Mouse (Mus musculus) monocyte, adult 5-6 weeks (primary cell): ENCODE results near the gene Gm6502. TPM values are rescaled to one million over a fixed set of nuclear protein-coding genes. Genes with fewer than 3 reads are reported as not detected.
"Not testable (repeated sequence)": the region's sequence is repeated elsewhere in the genome, so short reads cannot be mapped to it uniquely, and the experiment has no call there.

Source experiments
- ATAC-seq: fragments of 153-309, 156-312 bp; replicated peaks from 2 replicates; pipeline ENCODE4 v1.8.0; 2017; ENCODE audit warnings: mild to moderate bottlenecking; ENCODE audit not compliant: low TSS enrichment, insufficient number of reproducible peaks, severe bottlenecking, poor library complexity, low FRiP score
- total RNA-seq: library from RNA; stranded (forward); fragments of 200-1000, 200-491, 200-594 nt; gene quantifications from 3 replicates; pipeline ENCODE4 v1.2.3, GENCODE M21; 2017

Gene Gm6502
- not detected in 3 replicates for total RNA-seq

DNA sequence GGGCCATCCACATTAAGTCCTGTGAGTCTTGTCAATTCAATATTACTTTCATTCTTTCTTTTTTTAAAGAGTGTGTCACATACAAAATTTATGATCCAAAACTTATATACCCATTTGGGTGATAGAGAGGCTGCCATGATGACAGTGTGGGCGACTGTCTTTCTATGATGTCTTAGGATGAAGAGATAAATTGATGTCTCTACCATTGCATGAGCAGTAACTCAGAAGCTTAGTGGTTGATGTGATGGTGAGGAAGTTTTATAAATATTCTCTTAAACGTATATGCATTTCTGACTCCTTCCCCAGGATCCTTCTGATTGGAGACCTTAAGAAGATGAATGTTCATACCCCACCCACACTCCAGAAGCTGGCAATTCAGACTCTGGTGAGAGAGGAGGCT is at the start of gene Gm6502:
Gm6502 (plus strand) TSS at position 301 of the 400 bp plus-strand sequence.
- ATAC-seq: not testable (repeated sequence)

DNA sequence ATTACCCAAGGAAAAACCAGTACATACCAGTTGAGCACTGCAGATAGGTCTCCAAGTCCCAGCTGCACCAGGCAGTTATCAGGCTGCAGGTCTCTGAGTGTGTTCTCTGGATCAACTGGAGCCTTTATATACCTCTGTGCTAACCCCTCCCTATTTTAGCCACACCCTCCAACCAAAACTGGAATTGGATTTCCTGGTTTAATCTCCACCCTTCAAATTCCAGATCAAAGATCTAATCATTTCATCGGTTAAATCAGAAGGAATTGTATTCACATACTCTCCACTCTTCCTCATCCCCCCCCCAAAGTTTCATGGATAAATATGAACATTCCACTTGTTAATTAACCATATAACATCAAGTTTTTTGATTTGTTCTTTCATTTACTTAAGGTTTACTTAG is 7.5 kb upstream of the Gm6502 start, which contains the start of gene A430089I19Rik:
A430089I19Rik (minus strand) TSS at position 101 of the 400 bp plus-strand sequence.
- not testable (repeated sequence) for ATAC-seq

DNA sequence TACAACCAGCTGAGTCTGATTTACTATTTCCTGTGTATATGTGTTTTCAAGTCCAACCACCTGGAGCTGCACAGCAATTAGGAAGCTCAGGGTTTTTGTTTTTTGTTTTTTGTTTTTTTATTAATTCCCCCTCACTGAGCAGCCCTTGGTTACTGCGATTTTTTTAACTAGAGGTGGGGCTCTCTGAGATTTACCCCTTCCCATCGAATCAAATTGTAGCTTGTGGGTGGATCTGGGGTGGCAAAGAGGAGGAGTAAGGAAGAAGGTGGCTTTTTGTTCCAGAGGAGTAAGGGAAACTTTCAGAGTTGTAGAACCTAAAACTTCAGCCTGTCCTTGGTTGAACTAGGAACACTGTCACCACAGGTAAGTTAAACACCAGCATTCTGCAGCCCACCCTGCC is 25.2 kb downstream of the Gm6502 start, which contains the start of gene AA792892:
AA792892 (plus strand) TSS at position 301 of the 400 bp plus-strand sequence.
- ATAC-seq: not testable (repeated sequence)

Other genes starting within 250 kb of the Gm6502 start
- not detected in 3 replicates for gene BC061212, start 243.9 kb upstream of the Gm6502 start, total RNA-seq
- 0.48 TPM in 1 of 3 replicates, not detected in the others for gene Gm6351, start 238.1 kb upstream of the Gm6502 start, total RNA-seq
- gene Gm3106, start 96.4 kb upstream of the Gm6502 start, total RNA-seq: not detected in 3 replicates
- not detected in 3 replicates for gene A430089I19Rik, start 7.6 kb upstream of the Gm6502 start, total RNA-seq
- not detected in 3 replicates for gene AA792892, start 25.3 kb downstream of the Gm6502 start, total RNA-seq
- 0.48 TPM in 1 of 3 replicates, not detected in the others for gene Gm7682, start 131.3 kb downstream of the Gm6502 start, total RNA-seq
- gene Gm3139, start 211.9 kb downstream of the Gm6502 start, total RNA-seq: 0.32 TPM in 1 of 3 replicates, not detected in the others